Mouse (Mus musculus) layer of hippocampus, adult 8-10 months (tissue): ENCODE results near the gene 1500015O10Rik. TPM values are rescaled to one million over a fixed set of nuclear protein-coding genes. Genes with fewer than 3 reads are reported as not detected.
A peak's percentile ranks its signal among the peaks of the same experiment; 100 is the strongest.

ENCODE experiments used
- DNase-seq, 2 experiments: peaks; one replicate each; pipeline ENCODE4 v3.0.0; 2022; ENCODE audit warnings: low spot score in 2 of 2
- total RNA-seq, 4 experiments: library from RNA; stranded (reverse); gene quantifications; 2 replicates each; pipeline ENCODE4 v1.2.4; 2022

1500015O10Rik gene
- total RNA-seq, result 1 to 10 TPM; 1.4 to 8.2 (median 3.3) TPM

- peak; percentile 71 to 76 for DNase-seq
These were observed at the start of gene 1500015O10Rik for GRCm38 (mm10) chr1:43730491-43730924. Gene 1500015O10Rik, plus strand, starts transcription at chr1:43730602.

GRCm38 (mm10) chr1:43689983-43690382, 40.4 kb upstream of the 1500015O10Rik start:
- no peak for DNase-seq

DNA sequence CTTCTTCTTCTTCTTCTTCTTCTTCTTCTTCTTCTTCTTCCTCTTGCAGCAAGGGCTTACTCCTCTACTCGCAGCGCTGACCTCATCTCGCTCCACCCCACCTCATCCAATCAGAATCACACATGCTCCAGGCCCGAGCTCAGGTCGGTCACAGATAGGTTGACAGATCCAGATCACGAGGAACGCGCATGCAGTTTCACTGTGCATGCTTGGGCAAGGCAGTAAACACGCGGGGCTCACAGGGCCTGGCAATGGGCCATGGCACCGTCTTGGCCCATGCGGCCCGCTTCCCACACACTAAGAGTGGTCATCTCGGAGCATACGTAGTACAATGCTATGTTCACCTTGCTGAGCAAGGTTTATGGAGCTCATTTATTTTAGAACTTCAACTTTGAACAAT, 39.9 kb upstream of the 1500015O10Rik start:
- no peak for DNase-seq

DNA sequence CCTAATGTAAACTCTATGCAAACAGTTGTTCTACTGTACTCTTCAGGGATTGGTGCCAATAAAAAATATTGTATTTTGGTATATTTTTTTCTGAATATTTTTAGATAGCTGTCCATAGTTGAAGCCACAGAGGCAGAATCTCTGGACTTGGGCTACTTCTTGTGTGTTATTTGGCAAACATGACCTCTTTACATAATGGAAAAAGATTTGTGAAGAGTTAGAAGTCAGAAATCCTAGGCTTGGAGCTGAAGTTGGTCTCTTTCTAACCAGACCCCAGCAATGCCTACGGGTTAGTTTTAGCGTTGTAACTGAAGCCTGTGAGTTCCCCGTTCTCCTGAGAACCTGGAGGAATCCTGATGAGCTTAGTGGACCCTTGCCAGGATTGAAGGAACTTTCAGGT, 36.3 kb upstream of the 1500015O10Rik start:
- no peak for DNase-seq

GRCm38 (mm10) chr1:43694851-43695545, 35.4 kb upstream of the 1500015O10Rik start:
- peak; percentile 79 to 88 for DNase-seq

GRCm38 (mm10) chr1:43698577-43699000, 31.8 kb upstream of the 1500015O10Rik start:
- no peak for DNase-seq

GRCm38 (mm10) chr1:43714841-43715240, 15.6 kb upstream of the 1500015O10Rik start:
- DNase-seq, result no peak

DNA sequence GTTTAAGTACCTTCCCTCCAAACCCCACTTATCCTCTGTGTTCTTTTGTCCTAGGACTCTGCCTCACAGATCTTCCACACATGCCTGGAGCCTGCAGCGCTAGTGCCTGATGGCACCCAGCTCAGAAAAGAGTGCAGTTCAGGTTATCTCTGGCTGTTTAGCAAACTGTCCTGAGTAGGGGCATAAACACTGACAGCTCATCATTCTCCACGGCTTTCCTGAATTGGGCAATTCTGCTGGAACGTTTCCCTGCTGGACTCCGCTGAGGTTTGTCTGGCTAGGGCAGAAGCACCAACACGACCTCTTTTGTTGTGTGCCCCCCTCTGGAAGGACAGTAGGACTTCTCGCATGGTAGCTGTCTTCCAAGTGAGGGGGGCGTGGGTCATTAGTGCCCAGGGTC, 12.4 kb upstream of the 1500015O10Rik start:
- no peak for DNase-seq

GRCm38 (mm10) chr1:43718793-43719192, 11.6 kb upstream of the 1500015O10Rik start:
- DNase-seq, result no peak

GRCm38 (mm10) chr1:43722459-43722858, 7.9 kb upstream of the 1500015O10Rik start:
- DNase-seq, result no peak

DNA sequence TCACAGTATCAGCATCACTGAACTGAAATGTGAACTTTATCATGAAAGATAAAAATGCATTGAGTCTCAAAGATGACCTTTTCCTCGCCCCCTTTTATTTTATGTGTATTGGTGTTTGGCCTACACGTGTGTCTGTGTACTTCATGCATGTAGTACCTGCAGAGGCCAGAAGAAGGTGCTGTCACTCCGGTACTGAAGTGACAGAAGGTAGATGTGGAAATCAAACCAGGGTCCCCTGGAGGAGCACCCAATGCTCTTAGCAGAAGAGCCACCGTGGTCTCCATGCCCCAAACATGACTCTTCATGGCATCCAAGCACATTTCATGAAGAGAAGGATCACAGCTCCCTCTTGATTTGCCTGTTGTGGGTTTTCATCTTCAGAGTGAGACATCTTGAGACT, 1.7 kb downstream of the 1500015O10Rik start:
- DNase-seq, result no peak

DNA sequence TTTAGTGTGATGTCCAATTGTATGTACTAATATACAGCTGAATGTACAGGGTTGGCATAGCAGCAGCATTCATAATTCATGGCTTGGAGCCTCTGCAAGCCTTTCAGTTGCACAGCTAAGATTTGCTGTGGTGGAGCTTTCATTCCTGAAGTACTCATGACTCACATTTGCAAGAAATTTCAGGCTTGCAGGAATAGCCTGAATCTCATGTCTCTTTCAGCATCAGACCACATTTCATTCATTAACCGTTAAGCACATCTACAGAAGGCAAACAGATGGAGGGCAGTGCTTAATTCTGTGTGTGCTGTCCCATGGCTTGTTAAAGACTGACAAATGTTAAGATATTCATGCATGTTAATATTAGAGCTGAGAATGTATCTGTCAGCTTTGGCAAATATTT, 2.3 kb downstream of the 1500015O10Rik start:
- DNase-seq, result peak in 1 of 2 experiments; percentile 24

DNA sequence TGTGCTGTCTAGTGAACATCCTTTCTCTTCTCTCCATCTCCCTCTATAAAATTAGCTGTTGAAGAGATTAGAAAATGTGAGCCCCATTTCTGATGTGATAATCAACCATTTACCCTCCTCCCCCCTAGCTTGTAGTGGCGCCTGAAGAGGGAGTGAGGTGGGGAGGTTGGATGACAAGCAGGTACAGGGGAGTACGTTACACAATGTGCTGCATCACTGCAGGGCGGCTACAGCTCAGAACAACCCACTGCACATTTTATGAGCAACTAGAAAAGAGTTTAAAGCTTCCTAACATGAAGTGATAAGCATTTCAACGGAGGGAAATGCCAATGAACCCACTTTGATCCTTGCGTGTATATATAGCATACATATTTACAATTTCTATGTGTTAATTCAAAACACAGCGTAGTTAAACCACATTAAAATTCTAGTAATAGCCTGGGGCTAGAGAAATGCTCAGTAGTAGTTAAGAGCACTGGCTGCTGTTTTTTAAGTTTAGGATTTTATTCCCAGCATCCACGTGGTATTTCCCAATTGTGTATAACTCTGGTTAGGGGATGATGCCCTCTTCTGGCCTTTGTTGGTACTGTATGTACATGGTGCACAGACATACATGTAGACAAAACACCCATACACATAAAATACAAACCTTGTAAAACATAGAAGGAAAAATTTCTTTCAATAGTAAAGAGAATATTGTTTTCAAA, 7.6 kb downstream of the 1500015O10Rik start:
- peak in 1 of 2 experiments; percentile 45 for DNase-seq

DNA sequence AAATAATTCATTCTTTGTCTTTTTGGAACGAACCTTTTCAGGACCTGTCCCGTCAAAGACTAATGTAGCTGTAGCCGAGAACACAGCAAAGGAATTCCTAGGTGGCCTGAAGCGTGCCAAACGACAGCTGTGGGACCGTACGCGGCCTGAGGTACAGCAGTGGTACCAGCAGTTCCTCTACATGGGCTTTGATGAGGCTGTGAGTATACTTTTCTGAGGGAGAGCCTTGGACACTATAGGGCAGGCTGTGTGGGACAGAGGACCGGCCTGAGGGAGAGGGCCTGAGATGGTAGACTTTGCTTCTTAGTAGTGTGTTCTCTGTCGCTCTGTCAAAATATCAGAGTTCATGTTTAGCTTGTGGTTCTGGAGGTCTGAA, 8.1 kb downstream of the 1500015O10Rik start:
- no peak for DNase-seq

GRCm38 (mm10) chr1:43754448-43755312, 24.3 kb downstream of the 1500015O10Rik start:
- peak; percentile 26 to 34 for DNase-seq

DNA sequence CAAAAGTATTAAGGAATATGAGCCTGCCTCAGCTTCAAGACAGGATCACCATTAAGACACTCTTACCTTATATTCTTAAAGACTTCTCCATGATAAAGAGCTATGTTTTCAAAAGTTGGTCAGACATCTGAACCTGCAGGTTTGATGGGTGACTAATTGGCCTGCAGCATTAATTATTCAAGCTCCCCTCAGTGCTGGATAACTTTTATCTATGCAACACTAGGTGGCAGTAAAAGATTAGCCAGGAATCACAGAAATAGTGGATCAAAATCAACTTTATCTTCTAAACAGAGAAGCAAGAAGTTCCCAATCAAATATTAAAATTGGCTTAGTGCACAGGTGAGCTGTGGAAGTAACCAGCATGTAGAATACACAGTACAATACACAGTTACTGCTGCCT, 29.7 kb downstream of the 1500015O10Rik start:
- no peak for DNase-seq

DNA sequence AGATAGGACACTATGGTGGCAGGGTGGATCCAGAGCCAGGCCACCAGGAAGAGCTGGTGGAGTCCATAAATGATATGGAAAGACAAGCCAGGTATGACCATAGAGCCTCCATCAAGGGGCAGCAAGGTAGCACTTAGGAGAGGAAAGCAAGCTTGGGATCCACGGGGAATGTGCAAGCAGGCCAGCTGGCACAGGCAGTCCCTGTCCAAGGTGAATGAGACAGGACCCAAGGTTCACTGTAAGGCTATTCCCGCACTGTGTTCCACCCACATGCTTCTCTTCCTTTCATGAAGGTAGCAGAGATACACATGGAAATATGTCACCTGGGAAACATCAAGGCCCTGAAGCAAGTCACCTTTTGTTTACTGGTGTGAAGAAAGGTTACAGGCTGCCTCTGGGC, 34.1 kb downstream of the 1500015O10Rik start:
- DNase-seq, result no peak

- DNase-seq, result no peak
These were observed 35.9 kb downstream of the 1500015O10Rik start for GRCm38 (mm10) chr1:43766328-43766727.

GRCm38 (mm10) chr1:43768385-43768990, 38.1 kb downstream of the 1500015O10Rik start:
- DNase-seq, result no peak

DNA sequence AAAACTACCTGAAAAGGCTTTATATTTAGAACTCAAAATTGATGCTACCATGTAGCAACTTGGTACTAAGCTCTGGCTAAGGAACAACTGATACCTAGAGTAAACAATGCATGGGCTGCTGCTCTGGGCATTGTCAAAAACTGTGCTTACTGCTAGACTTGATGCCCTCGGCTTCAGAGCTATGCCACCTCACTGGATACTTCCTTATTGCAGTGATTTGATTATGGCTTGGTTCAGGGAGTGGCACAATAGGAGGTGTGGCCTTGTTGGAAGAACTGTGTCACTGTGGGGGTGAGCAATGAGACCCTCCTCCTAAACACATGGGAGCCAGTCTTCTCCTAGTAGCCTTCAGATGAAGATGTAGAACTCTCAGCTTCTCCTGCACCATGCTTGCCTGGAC, 38.9 kb downstream of the 1500015O10Rik start:
- DNase-seq, result no peak

DNA sequence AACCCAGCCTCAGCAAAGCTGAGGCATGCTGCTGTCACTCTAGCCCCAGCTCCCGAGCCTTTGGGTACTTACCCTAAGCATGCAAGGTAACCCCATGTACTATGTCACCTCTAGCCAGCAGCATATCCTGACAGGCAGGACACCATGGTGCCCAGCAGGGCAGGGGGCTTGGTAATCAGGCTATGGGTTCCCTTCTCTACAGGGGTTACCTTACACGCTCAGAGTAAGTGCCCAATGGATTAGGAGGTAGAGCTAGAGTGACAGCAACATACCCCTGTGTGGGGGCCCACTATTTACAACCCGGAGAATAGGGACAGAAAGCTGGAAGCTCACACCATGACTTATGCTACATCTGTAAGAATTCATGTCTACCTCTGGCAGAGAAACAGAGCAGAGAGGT, 39.6 kb downstream of the 1500015O10Rik start:
- no peak for DNase-seq
